Mouse (Mus musculus) heart, postnatal 25 days (tissue): Measurements from ENCODE around the gene Rerg. TPM values are rescaled to one million over a fixed set of nuclear protein-coding genes. Genes with fewer than 3 reads are reported as not detected.

Source experiments
- DNase-seq: peaks from one replicate; pipeline ENCODE4 v3.0.0; 2022; ENCODE audit warnings: low spot score
- intact Hi-C: fragments of 180-260 bp; cut with DNase I; formaldehyde crosslinking; loops from one replicate; pipeline ENCODE4 v1.15.1; 2025
- total RNA-seq, 2 experiments: library from RNA; stranded (reverse); gene quantifications; 2 replicates each; pipeline ENCODE4 v1.2.3; 2021

Rerg gene
- total RNA-seq, 2 experiments from 2014 or later = 3.5 to 4.8 TPM

DNA sequence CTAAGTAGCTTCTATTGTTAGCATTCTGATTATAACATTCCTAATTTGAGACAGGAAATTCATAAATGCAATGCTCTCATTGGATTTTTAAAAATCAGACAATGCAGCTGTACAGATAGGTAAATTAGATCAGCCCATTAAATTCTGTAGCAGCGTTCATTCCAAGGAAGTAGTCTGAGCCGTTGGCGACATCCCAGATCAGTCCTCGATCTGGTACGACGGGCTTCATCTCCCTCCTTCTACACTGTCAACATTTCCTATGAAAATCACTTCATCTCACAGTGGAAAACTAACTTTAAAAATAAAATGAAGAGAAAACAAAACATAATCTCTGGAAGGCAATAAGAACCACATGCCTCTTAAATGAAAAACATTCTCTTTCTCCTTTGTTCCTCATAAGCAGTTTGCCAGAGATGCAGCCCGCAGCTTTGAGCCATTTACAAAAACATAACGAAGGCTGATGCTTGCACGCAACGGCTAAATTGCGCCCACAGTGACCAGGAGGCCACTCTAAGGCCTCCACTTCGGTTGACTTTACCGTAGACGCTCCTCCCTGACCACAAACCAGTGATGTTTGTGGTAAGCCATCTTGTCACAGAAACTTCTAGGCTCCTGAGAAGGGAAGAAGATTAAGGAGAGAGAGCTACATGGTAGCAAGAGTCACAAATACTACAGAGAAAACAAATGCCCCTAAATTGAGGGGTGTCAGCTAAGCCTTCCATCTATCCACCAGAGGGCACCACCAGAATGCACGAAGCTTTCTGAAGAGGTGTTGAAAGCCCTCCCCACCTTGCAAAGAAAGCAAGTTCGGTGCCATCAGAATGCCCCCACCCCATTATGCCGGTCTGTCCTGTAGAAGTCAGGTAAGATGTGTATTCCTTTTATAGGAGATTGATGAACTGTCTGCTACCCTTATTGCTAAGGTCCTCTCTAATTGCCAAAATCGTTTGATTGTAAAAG is 71.8 kb downstream of the Rerg start:
- no peak for DNase-seq
- intact Hi-C loops = loop anchor here (1.0 to 2.0 kb wide), 2 partner anchors 36 to 71 kb away; no protein-coding TSS in a partner anchor

DNA sequence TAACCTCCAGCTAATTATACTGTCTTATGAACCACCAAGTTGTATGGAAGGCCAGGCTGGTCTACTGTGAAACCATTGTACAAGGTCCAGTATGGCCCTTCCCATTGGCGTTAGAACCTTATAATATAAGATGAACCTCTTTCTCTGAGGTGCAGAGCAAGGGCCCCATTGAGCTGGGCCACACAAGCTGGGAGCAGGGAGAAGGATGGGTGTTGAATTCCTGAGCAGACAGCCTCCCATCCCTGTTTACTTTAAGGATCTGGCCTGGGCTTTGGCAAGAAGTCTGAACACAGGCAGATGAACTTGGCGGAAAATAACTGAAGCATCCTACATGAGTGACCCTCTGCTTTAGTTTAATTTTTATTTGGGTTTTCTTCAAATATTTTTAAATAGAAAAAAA is 75.8 kb downstream of the Rerg start:
- DNase-seq = no peak
- intact Hi-C loops = no loop called here

DNA sequence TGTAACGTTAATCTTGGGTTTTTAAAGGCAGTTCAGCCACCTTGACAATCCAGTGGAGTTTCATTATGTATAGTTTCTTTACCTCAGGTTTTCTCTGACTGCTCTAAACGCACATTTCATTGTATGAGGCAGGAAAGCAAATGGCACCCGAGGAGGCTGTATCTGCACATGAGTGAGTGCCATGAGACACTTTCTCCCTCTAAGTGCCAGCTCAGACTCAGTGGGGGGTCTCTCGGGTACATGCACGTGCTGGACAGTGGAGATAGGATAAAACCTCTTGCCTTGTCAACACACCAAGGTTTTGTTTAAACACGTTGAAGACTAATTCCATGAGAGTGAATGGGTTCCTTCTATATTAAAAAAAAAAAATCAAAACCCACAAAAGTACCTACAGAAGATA is 81.8 kb downstream of the Rerg start:
- no peak for DNase-seq
- intact Hi-C loops = no loop called here

DNA sequence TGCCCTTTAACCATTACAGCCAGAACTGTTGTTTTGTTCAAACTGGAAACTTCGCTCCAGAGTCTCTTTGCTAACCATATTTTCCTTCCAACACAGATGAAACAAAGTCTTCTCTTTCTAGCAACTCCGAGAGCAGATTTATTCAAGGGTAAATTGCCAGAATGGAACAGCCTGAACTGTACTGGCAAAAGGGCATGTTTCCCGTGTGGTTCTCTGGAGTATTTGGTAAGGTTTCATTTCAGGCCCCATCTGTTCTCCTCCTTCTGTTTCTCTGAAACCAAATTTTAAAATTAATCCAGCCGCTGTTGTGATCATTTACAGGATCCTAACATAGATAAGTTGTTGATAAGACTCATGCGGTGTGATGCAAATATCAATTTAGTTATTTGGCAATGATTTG is 82.3 kb downstream of the Rerg start:
- no peak for DNase-seq
- intact Hi-C loops = no loop called here

DNA sequence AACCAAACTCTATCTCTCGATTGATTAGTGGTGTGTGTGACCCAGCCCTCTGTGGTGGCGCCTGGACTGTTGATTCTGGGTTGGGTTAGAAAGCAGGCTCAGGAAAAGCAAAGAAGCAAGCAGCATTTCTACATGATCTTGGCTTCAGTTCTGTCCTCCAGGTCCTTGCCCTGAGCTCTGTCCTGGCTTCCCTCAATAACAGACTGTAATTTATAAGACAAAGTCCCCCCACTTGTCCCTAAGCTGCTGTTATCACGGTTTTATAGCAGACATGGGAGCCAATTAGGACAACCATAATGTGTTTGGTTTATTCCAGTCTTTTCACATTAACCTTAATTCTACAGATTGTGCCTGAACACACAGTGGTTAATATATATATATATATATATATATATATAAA is 82.8 kb downstream of the Rerg start:
- intact Hi-C loops = no loop called here
- no peak for DNase-seq

DNA sequence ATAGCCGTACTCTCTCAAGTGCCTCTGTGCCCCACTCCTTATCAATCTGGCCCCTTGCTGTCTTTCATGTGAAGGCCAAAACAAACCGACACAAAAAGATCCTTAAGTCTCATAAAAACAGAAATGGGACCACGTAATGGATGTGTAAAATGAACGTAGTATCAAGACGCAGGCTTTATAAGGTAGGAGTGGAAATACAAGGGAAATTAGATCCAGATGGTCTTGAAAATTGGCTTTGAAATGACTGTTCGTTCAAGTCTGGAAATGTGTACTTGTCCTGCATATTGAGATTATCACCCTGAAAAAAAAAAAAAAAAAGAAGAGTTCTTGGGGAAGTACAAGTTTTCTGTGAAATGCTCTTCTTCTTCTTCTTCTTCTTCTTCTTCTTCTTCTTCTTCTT is 90.6 kb downstream of the Rerg start:
- no peak for DNase-seq
- intact Hi-C loops = no loop called here

DNA sequence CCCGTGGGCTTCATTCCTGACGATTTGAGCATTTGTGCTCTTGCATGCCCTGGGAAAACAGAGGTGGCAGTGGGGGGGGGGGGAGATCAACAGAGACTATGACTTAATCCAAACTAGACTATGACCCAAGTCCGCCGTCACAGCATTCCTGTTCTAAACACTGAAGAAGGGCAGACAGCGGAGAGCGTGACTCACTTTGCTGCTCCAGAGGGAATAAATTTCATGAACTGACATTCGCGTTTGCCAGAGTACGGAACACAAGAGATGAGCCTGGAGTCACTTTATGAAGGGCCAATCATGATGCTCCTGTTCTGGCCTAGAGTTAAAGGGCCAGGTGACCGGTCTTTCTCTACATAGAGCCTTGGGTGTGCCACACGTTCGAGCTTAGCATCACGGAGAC is 93.6 kb downstream of the Rerg start:
- no peak for DNase-seq
- intact Hi-C loops = no loop called here

DNA sequence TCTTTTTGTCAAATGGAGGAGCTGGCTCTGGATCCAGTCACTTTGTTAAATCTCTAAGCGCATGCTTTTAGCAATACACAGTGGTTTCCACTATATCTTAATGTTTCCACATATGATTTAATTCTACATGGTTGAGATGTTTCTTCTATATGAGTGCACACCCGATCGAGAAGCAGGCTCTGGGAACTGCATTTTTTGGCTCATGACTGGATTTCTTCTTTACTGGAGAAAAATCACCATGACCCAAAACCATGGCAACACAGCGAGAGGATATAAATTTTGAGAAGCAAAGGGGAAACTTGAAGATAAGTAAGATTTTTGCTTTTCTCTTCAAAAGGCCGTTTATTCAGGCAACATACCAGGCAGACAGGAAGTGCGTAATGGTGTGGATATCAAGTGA is 94.1 kb downstream of the Rerg start:
- DNase-seq = no peak
- intact Hi-C loops = no loop called here

DNA sequence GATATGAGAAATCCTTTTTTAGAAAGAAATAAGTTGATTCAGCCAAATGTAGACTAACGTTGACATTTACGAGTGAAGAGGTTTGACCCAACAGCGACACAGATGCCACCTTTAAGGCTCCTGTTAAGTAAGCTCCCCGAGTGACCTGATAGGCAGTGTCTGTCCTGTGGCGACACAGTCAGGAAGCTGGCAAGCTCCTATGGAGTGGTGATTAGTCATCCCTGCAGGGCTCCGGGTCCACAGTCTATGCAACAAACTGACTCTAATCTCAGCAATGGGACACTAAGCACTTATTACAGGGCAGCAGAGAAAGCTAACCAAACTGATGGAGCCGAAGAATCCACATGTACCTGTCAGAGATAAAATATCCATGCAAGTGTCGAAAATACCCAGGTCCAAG is 98.0 kb downstream of the Rerg start:
- intact Hi-C loops = no loop called here
- DNase-seq = no peak

DNA sequence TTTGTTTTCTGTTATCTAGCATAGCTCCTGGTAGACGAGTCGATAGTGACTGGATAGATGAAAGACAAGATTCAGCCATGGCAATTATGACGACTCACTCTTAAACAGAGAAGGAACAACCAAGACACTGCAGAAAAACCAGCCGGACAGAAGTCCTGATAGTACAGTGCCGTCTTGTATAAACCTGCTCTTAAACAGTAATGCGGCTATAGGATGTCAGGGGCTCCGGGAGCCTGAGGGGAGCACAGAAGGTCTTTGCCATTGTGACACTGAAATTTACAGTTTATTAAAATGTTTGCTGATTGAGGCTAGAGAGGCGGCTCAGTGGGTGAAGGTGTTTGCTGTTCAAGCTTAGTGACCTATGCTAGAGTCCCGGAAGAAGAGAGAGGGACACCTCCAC is 98.8 kb downstream of the Rerg start:
- intact Hi-C loops = no loop called here
- no peak for DNase-seq

DNA sequence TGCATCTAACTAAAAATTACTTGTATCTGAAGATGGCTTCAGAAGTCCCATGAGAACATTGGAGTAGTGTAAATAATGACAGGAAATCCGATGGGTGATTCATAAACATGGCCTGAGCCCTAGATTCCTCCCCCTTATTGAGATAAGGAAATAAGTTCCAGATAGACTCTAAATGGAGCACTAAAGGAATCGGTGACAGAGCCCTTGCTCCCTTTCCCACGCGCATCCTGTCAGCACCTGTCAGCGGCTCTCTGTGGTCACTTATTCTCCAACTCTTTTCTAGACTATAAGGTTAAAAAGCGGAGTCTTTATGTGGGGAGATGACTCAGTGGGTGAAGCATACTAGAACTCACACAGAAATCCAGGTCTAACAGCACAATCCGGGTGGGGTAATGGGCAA is 104.8 kb downstream of the Rerg start:
- intact Hi-C loops = no loop called here
- no peak for DNase-seq

DNA sequence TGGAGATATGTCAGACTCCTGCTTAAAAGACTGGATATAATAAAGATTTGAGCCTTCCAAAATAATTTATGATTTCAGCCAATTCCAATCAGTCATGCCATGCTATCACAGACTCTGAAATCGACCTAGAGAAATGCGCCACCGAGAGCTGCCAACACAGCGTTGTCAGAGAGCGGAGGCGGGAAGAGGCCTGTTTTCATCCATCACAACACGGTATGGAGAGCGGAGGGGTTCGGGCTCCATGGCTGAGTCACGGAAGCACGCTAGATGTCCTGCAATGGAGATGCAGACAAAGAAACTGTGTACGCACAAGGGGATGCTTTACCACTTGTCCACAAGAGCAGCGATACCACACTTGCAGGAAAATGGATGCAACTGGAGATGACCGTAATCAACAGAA is 105.5 kb downstream of the Rerg start:
- intact Hi-C loops = no loop called here
- DNase-seq = no peak

DNA sequence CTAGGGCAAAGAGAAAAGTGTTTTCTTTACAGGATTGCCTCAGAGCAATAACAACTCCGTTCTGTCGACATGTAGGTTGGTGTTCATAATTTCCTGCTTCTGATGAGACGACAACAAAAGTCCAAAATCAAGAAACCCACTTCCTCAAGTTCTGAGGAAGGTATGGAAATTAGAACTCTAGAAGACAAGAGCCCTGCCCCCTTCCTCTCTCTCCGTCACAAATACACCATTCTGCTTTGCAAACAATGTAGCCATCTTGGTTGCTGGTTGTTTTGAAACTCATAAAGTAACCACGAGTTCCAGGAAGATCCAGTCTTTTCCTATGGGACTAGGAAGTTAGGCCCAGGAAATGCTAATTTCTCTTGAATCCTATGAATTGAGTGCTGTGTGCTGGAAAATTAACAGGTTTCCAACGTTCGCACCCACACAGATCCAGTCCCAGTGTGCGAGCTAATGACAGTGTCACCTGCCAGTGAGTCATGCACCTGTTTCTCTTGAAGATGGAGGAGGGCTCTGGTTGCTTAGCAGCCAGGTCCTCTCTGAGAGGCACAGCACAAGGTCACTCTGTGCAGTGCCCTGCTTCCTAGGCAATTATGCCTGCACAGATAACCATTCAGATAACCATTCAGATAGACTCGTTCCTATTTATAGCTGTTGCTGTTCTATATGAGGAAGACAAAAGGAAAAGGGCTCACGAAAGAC is 106.9 kb downstream of the Rerg start:
- no peak for DNase-seq
- intact Hi-C loops = no loop called here

DNA sequence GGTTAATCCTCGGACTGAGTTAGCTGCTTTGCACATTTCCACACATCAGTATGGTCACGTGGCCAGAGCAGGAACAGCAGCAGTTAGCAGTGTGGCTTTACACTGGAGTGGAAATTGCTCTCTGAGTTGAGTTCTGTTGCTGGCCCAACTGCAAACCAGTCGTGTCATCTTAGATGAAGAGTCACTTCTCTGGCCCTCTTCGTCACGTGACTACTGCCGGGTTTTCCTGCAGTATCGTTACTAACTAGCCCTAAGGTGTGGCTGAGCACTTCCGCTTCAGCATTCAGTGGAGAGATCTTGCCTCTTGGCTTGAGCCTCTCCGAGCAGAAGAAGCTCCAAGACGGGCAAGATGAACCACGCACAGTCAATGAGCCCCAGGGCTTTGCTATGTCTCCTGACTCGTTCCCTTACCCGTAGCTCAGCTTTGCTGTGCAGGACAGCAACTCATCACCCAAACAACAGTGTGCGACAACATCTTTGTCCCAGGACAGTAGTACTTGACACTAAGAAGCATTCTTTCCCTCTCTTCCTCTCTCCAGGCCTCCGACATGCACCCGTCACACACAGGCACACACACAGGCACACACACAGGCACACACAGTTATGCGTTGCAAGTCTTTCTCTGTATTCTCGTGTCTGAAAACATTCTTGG is 108.3 kb downstream of the Rerg start:
- DNase-seq = no peak
- intact Hi-C loops = no loop called here

DNA sequence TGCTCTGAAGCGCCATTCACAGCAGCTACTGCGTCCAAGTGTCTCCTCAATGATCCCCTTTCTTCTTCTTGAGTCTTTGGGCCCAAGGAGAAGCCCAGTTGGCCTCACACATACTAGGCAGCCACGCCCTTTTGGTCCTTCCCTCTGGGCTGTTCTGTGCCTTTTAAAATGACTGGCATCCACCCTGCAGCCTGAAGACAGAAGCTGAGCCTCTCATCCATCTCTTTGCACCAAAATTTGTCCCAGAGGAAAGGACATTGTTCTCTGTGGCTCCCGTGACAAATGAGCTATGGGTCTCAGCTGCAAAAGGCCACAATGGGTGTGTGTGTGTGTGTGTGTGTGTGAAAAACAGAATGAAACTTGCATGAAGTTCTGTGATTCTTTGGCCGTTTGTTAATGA is 109.7 kb downstream of the Rerg start:
- DNase-seq = no peak
- intact Hi-C loops = no loop called here

DNA sequence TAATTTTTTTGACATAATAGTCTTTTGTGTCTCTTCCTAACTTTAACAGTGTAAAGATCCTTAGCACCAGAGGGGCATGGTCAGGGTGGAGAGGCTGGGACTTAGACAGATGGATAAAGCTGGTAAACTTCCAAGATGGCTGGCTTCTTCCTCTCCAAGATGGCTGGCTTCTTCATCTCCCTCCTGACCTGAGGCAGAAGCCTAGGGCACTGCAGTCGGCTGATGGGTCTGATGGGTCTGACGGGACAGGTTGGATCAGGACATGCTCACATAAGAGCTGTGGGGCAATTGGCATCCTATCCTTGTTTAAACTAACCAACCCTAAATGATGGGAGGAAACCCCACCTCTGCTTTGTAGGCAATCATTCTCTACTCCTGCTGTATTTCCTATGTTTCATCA is 112.0 kb downstream of the Rerg start:
- no peak for DNase-seq
- intact Hi-C loops = no loop called here

DNA sequence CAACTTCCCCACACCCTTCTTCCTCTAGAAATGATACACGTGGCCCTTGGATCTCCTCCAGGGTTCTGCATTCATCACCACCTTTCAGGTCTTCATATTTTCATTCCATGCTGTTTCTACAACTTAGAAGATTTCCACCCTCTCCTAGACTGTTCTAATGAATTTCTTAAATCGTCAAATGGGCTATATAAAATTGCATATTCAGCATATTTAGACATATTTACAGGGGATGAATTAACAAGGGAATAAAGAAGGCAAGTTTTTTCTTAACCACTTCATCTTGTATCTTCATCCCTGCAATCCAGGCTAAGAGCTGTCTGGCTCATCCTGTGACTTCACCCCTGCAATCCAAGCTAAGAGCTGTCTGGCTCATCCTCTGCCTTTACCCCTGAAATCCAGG is 116.2 kb downstream of the Rerg start:
- no peak for DNase-seq
- intact Hi-C loops = no loop called here

DNA sequence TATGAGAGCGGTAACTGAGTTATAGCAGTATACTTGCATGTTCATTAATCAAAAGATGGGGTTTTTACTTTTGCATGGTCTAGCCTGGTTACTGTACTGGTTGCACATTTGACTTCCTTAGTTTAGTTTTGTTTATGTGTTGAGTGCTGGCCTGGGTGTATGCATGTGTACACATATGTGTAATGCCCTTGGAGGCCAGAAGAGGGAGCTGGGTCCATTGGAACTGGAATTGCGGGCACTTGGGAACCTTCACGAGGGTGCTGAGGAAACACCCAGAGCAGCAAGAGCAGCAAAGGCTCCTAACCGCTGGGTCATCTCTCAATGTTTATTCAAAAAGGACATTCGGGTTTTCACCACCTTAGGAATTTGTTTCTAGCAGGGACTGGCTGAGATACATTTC is 116.8 kb downstream of the Rerg start:
- no peak for DNase-seq
- intact Hi-C loops = loop anchor here (2.0 kb wide), 1 partner anchor 115 kb away; no protein-coding TSS in a partner anchor

DNA sequence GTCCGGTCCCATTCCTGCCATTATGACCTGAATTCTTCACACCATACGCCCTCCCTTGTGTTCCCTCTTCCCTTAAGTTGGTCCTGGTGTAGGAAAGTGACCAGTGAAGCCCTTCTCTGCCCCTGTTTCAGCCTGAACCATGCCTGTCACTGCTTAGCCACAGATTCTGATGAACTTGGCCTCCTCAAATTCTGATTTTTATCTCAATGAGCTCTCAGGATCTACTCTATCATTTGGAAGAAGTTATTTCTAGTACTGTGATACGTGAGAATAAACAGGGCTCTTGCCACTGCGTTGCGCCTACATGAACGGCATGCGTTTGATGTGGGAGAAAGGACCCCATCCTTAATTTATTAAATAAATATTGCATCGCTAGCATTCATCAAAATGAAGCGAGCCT is 117.3 kb downstream of the Rerg start:
- no peak for DNase-seq
- intact Hi-C loops = loop anchor here (2.0 kb wide), 1 partner anchor 116 kb away; no protein-coding TSS in a partner anchor

DNA sequence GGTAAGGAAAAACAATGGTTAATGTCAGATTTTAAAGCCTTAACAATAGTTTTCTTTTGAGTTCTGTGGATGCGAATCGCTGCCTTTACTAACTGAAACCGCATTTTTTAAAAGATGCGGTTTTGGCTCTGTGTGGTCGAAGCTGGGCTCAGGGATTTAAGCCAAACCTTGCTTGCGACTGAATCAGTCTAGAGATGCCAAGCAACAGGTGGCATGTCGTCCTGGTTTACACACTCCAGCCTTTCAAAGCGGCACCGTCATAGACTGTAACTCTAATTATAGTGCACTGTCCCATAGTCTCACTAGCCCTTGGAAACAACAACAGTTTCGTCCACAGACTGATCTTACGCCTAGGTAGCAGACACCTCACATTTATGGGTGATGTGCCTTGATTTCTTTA is 123.3 kb downstream of the Rerg start:
- DNase-seq = no peak
- intact Hi-C loops = no loop called here

DNA sequence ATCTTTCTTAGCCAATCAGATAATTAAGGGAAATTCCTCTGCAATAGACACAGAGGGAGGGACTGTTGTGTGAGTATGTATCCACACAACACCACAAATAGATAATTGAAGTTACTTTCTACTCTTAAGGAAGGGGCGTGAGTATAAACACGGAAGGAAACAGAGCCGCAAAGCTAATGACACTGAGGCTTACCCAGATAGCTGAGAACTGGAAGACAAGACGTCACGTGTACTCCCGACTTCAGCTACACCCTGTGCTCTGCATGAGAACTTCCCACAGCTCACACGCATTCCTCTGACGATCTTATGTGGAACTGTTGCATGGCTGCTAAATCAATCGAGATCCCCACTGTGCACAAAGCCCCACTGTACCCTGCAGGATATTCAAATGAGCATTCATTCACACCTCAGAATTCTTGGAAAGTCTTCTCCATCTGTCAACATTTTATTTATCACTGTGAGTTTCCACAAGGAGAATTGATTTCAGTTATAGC is 125.2 kb downstream of the Rerg start:
- intact Hi-C loops = no loop called here
- no peak for DNase-seq
